In the genomic region with DNA sequence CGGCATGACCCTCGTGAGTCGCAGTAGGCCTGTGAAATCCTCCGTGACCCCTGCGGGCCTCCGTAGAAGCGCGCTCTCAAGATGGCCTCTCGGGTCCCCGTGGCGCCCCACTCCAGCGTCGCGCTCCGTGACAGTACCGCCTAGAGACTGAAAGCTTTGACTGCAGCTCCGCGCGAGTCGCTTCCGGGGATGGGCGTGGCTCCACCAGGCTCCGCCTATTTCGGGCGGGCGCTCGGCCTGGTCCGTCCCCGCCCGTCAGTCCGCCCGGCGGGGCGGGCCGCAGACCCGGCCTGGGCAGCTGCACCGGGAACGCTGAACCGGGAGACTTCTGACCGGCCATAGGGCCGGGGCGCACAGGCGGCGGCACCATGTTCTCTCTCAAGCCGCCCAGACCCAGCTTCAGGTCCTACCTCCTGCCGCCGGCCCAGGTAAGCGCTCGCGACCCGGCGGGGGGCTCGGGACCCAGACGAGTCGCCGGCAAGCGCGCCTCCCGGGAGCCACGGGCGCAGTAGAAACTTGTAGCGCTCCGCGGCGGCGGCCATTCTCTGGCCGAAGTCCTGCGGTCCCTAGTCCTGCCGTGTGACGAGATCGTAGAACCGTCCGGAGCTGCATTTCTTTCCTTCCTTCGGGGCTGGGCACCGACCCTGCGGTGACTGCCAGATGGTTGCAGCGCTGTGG, we compare ENCODE assay signal across 1 mouse cellular context.
TF ChIP-seq lines count a peak whose summit lies in the region.

Gene Mtmr10, plus strand, starts transcription at position 240 of the 678 bp plus-strand sequence.

TF ChIP-seq in CH12.LX, 34 proteins besides CTCF, POLR2A, EP300 and RAD21 (continued from another document):
- TF ChIP-seq MEF2A (IDR thresholded peaks at IDR 0.05; ENCODE audit: borderline replicate concordance, low read depth, low read length) (peak; percentile 38; the same call in 1 of the 2 replicates), GABPA (IDR thresholded peaks at IDR 0.05; ENCODE audit: insufficient replicate concordance, low read depth, low read length) (no peak; the same call in 1 of the 2 replicates), SIN3A (IDR thresholded peaks at IDR 0.05; ENCODE audit: low read length) (peak; percentile 80), IRF4 (IDR thresholded peaks at IDR 0.05; ENCODE audit: low read depth, low read length) (peak; percentile 64; the same call in 1 of the 2 replicates), ELF1 (IDR thresholded peaks at IDR 0.05; ENCODE audit: low read depth, low read length) (peak; percentile 95)
